Mouse (Mus musculus) brain, embryonic 14.5 days (tissue): ENCODE measurements around the gene Tfdp1.

Source experiments
- CTCF ChIP-seq: fragments of 200-500 bp; IDR thresholded peaks from 2 replicates; pipeline ENCODE4 v1.5.1; 2012; ENCODE audit warnings: inconsistent platforms, mild to moderate bottlenecking, moderate library complexity, borderline replicate concordance; ENCODE audit not compliant: insufficient read depth, insufficient read length; ENCODE audit errors: extremely low read depth
- POLR2A ChIP-seq: fragments of 200-500 bp; IDR thresholded peaks from 2 replicates; pipeline ENCODE4 v1.6.1; 2012; ENCODE audit warnings: mild to moderate bottlenecking, inconsistent platforms, borderline replicate concordance; ENCODE audit not compliant: poor library complexity, insufficient read depth, insufficient read length, severe bottlenecking; ENCODE audit errors: extremely low read depth

DNA sequence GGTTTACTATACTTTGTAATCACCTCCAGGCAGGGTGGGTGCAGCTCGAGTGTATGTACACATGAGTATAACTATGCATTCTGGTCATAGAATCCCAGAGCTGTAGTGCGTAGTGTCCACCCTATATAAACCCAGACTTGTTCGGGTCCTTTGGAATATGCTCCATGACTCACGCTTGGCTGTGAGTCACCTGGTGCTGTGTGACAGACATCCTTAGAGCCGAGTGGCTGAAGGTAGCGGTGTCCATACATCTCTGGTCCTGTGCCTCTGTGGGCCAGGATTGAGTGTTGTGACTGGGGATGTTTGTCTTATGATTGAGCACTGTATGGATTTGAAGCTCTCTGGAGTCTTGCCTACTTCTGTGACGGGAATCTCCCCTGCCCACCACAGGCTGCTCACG is 14.1 kb downstream of the Tfdp1 start:
- TF ChIP-seq CTCF, result no peak
- TF ChIP-seq POLR2A, result no peak
